Mouse (Mus musculus) myocyte (in vitro differentiated cells): ENCODE measurements around the gene Sox5.

Source experiments
- CEBPB ChIP-seq: IDR thresholded peaks from 2 replicates; pipeline ENCODE4 v1.6.1; 2011; ENCODE audit warnings: mild to moderate bottlenecking, moderate library complexity; ENCODE audit not compliant: poor library complexity, insufficient read depth, severe bottlenecking
- E2F4 ChIP-seq: IDR thresholded peaks from one replicate; pipeline ENCODE4 v1.6.1; 2011; ENCODE audit warnings: mild to moderate bottlenecking, control low read depth, moderate library complexity; ENCODE audit not compliant: insufficient read depth
- MAX ChIP-seq: IDR thresholded peaks from one replicate; pipeline ENCODE4 v1.6.1; 2011; ENCODE audit warnings: low read depth, mild to moderate bottlenecking, control low read depth
- MYOD1 ChIP-seq, 3 experiments: IDR thresholded peaks; one replicate each; pipeline ENCODE4 v1.6.1; 2011; ENCODE audit warnings: control low read depth in 2 of 3, low read depth in 2 of 3, mild to moderate bottlenecking in 2 of 3, moderate library complexity in 1 of 3; ENCODE audit not compliant: insufficient read length in 2 of 3, control insufficient read depth in 1 of 3
- POLR2A ChIP-seq: IDR thresholded peaks from one replicate; pipeline ENCODE4 v1.6.1; 2011; ENCODE audit warnings: low read depth, mild to moderate bottlenecking, control low read depth, moderate library complexity; ENCODE audit not compliant: insufficient read length
- POLR2AphosphoS2 ChIP-seq: IDR thresholded peaks from one replicate; pipeline ENCODE4 v1.6.1; 2011; ENCODE audit warnings: low read depth, control low read depth; ENCODE audit not compliant: insufficient read length
- USF1 ChIP-seq: IDR thresholded peaks from one replicate; pipeline ENCODE4 v1.6.1; 2011; ENCODE audit warnings: low read depth, mild to moderate bottlenecking, control low read depth, moderate library complexity

GRCm38 (mm10) chr6:144817329-144817932 lies 35.7 kb upstream of the Sox5 start:
- no peak for TF ChIP-seq E2F4
- no peak for TF ChIP-seq MAX
- TF ChIP-seq POLR2A: no peak
- TF ChIP-seq MYOD1 (IDR thresholded peaks at IDR 0.05; ENCODE audit: control insufficient read depth in 1 of 3, insufficient read length in 2 of 3, low read depth in 2 of 3): no peak
- TF ChIP-seq USF1: no peak
- no peak for TF ChIP-seq CEBPB
- TF ChIP-seq POLR2AphosphoS2: no peak
